Mouse (Mus musculus): Measurements from ENCODE around the gene Tnfsf8. TPM values are rescaled to one million over a fixed set of nuclear protein-coding genes. Genes with fewer than 3 reads are reported as not detected.

Gene Tnfsf8
- total RNA-seq, 2 experiments from 2014 or later = not detected

DNA sequence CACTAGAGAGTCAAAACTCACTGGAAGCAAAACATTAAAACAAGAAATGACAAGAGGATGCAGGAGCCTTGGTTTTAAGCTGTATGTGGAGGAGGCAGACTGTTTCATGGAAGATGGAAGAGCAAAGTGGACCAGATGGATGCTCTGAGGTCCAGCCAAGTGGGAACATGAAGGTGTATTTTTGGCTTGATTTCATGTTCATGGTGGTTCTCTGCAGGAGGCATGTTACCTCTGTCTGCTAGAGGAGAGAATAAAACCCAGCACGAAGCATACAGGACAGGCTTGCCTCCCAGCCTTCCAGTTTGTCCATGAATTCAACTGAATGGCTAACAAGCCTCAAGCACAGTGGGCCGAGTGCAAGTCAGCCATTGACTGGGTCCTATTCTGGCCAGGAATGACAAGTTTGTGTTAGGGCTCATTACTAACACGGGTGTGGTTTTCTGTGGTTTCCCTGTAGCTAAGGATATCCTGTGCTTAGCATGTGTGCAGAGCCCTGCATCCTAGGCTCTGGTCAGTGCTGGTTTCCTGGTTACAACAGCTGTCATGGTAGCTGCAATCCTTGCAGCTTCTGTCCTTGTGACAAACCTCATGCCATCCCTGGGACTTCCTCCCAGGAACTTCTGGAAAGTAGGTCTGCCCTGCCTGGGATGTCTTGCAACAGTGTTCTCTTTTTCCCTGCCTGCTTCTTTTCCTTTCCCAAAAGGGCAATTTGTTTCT is 14.1 kb downstream of the Tnfsf8 start:
- no peak for DNase-seq (ENCODE audit: low spot score in 2 of 2)
- intact Hi-C loops (cut with DNase I) = loop anchor here (10.0 kb wide), 1 partner anchor 352 kb away; the partner anchor contains the start of gene Whrn

DNA sequence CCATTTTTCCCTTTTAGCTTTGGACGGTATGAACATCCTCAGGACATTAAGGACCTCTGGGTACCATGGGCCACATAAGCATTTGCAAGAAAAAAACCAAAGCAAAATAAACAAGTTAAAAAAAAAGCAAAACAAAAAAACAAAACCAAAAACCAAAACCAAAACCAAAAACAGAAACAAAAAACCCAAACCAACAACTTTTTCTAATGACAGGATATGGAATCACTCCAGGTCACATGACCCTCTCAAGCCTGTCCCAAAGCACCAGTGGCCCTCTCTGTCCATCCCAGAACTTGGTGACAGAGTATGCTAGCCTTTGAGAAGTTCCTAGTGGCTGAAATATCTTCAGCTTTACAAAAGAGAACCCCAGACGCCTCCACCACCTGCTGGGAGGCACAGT is 15.4 kb downstream of the Tnfsf8 start:
- no peak for DNase-seq (ENCODE audit: low spot score in 2 of 2)
- intact Hi-C loops (cut with DNase I) = loop anchor here (2.0 to 10.0 kb wide), 2 partner anchors 351 to 429 kb away; partner anchors contain the start of gene Whrn

DNA sequence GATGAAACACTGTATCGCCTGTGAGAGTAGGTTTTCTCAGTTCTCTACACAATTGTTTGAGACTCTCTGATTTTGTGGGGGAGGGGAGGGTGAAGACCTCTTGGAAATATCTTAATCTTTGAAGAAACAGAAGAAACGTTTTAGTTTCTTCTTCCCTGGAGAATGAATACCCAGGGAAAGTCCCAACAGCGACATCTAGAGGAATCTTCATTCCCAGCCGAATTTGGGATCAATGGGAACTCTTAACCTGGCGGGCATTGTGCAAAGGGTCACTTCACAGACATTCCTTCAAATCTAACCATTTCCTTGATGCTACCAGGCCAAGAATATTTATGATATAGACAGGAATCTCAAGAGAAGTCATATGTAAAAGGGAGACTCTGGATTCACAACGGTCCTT is 17.2 kb downstream of the Tnfsf8 start:
- DNase-seq (ENCODE audit: low spot score in 2 of 2) = peak; percentile 17 to 47
- intact Hi-C loops (cut with DNase I) = loop anchor here (2.0 to 10.0 kb wide), 4 partner anchors 103 to 427 kb away; partner anchors contain the start of genes Tex48 and Whrn

DNA sequence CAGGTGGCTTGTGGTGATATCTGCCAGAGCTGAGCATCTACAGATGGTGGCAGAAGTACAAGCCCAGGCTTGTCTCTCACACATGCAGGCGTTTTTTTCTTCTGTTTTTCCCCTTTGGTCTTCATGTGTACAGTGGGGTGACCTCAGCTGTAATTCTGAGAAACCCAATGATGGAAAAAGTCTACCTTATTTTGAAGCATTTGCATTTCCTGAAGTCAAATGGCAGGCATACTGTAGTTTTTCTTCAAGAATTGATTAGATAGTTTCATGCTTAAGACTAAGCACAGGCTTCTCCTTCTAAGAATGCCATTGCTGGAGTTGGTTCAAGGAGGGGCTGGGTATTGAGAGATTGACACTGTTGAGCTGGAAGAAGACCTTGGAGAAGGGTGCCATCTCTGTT is 18.9 kb downstream of the Tnfsf8 start:
- DNase-seq (ENCODE audit: low spot score in 2 of 2) = no peak
- intact Hi-C loops (cut with DNase I) = loop anchor here (5.0 to 10.0 kb wide), 3 partner anchors 105 to 347 kb away; partner anchors contain the start of genes Tex48 and Whrn

DNA sequence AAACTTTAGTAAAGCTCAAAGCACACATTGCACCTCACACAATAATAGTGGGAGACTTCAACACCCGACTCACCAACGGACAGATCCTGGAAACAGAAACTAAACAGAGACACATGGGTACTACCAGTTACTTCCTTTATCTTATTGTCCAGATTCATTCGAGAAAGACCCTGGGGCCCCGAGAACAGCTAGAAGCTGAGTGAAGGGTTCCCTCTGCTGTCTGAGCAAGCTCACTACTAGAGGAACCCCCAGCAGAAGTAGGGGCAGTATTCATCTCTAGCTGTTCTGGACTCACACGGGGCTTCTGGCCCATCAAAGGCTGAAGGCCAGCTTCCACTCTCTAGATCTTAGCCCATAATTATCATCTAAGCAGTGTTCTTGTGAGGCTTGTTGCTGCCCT is 20.7 kb downstream of the Tnfsf8 start:
- intact Hi-C loops (cut with DNase I) = loop anchor here (2.0 to 10.0 kb wide), 4 partner anchors 107 to 346 kb away; partner anchors contain the start of genes Tex48 and Whrn
- peak in 1 of 2 experiments; percentile 7 for DNase-seq (ENCODE audit: low spot score in 2 of 2)

DNA sequence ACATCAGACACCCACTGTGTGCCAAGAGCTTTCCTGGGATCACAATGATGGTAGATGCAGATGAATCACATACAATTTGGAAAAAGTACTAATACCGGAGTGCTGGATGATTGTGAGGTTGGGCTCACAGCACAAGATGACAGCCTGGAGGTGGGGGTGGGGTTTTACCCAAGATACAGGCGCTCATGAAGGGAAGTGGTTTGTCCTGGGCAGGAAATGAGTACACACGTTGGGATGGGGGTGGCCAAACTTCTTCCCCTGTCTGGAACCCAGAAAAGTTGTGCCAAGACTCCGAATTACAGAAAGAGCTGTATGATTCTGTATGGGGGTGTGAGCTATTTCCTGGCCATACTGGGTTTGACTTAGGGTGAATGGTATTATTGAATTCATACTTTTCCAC is 38.0 kb downstream of the Tnfsf8 start:
- DNase-seq (ENCODE audit: low spot score in 2 of 2) = no peak
- intact Hi-C loops (cut with DNase I) = no loop called here

DNA sequence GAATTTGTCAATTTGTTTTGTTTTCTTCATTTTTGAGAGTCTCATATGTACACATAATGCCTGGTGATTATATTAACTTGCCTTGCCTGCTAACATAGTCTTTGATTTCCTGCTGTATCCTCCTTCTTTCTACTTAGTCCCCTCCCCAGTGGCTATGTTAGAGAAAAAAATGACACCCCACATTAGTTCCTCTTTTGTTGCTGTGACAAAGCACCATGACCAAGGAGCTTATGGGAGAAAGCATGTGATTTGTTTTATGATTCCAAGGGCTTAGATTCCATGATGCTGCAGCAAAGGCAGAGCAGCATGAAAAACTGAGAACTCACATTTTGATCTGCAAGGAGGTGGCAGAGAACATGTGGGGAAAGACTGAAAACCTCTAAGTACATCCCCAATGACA is 43.6 kb downstream of the Tnfsf8 start:
- DNase-seq (ENCODE audit: low spot score in 2 of 2) = no peak
- intact Hi-C loops (cut with DNase I) = no loop called here

DNA sequence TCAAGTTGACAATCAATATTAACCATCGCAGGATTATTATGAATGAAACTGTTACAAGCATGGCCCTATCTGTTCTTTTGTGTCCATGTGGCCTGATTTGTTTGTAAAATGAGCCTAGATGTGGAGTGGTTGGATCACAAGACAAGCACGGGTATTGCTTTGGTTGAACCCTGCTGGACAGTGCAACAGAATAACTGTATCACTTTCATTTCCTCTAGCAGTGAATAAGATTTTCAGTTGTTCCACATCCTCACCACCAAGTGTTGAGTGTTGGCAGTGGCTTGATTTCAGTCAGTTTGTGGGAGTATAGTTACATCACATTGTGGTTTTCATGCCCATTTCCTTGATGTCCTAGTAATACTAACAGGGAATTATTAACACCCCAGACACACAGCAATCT is 45.5 kb downstream of the Tnfsf8 start:
- no peak for DNase-seq (ENCODE audit: low spot score in 2 of 2)
- intact Hi-C loops (cut with DNase I) = no loop called here

DNA sequence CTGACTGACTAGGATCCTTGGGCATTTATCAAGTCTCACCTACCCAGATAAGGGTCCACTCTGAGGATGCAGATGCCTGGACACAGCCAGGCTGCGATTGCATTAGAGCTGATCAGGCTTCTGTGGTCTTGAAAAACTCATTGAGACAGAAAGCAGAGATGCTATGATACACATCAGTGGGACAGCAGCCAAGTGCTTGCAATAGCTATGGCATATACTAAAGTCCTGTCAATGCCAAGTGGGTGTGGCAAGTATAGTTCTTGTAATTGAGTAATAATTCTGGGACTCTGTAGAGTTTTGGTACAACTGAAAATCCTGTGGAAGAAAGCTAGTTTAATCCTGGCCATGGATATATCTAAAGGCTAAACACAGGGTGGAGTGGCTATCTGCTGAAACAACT is 63.1 kb downstream of the Tnfsf8 start:
- intact Hi-C loops (cut with DNase I) = no loop called here
- no peak for DNase-seq (ENCODE audit: low spot score in 2 of 2)

DNA sequence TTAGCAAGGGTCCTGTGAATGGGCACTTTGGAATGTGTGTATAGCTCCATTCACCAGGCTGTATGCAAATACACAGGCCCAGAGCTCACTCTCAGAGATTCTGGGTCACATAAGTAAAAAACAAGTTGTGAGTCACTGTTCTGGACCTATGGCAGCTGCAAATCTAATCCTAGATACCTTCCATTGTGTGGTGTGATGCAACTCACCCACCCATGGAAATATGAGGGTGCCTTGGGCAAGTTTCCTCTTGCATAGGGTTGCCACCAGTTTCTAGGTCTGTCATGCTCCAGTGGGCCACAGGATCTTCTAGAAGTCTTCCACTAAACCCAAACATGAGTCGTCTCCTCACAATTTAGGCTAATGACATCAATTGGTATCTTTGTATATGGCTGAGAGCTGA is 64.6 kb downstream of the Tnfsf8 start:
- intact Hi-C loops (cut with DNase I) = no loop called here
- no peak for DNase-seq (ENCODE audit: low spot score in 2 of 2)

DNA sequence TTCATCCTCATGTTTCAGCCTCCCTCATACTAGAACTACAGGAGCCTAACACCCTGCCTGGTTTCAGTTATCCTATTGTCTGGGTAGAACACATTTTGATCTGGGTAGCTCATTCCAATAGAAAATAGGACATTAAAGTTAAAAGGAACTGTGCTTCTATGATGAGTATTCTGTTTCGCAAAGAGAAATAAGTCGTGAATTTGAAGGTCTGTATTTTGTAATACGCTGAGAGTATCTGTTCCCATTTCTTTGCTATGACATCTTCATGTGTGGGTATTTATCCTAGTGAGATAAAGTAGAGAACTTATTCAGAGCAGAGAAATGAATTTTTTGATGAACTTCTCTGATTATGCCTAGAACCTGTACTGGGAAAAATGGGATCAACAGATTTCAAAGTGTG is 68.8 kb downstream of the Tnfsf8 start:
- no peak for DNase-seq (ENCODE audit: low spot score in 2 of 2)
- intact Hi-C loops (cut with DNase I) = no loop called here

DNA sequence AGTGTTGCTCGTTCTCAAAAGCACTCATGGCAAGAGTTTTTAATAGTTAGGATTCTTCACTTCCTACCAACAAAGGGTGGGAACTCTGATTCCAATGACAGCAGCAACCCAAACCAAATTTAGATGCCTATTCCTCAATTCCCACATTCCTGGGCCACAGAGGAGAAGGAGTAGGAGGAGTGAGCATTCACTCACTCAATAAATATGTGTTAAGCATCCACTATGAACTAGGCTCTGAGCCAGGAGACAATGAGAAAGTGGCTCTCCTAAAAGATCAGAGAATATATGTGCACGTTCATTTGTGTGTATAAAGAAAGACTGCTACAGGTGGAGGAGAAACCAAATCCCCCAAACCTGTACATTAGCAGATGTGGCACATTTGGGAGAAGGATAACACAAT is 75.7 kb downstream of the Tnfsf8 start:
- intact Hi-C loops (cut with DNase I) = no loop called here
- no peak for DNase-seq (ENCODE audit: low spot score in 2 of 2)

DNA sequence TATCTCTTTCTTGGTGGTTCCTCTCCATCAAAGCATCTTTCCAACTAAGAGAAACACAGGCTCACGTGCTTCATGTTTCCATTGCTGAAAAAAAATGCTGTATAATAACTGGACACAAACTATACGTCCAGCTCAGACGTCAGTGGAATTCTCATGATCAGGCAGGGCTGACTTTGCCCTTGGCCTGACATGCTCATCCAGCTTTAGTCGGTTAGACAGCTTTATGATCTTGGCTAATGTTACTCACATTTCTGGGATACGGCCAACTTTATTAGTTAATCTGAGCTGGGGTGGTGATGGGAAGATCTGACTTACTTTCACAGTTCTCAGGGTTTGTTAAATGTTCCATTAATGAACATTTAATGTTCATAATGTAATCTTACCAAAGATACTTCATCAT is 77.3 kb downstream of the Tnfsf8 start:
- DNase-seq (ENCODE audit: low spot score in 2 of 2) = no peak
- intact Hi-C loops (cut with DNase I) = no loop called here

DNA sequence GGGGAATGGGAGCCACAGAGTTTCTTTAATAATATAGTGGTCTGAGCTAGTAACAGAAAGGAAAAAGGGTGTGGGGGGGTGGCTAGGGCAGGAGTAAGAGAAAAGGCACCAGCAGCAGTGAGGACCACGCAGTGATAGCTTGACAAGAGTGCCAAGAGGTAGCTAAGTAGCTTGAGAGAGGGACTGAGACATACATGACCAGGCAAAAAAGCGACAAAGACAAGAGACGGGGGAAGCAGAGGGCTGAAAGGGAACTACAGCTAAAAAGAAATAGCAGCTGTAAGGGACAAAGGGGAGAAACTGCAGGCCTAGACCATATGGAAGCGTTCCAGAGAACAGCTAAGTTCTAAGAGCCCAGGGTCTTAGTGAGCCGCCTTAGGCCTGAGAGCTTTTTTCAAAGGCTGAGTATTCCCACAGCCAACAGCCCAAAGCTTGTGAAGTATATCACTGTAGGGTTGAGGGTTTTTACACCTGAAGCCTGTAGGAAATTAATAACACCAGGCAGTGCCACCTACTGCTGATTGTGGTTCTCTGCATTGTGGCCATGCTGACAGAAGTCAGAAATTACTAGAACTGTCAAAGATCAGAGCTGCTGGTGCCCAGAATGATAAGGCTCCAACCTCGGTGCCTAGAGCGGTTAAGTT is 78.1 kb downstream of the Tnfsf8 start:
- intact Hi-C loops (cut with DNase I) = no loop called here
- no peak for DNase-seq (ENCODE audit: low spot score in 2 of 2)

Other genes starting within 250 kb of the Tnfsf8 start
- gene Tex48, start 238.9 kb downstream of the Tnfsf8 start, total RNA-seq (2021) = not detected
- gene Gm11214, start 198.0 kb downstream of the Tnfsf8 start, total RNA-seq (2021) = not detected
- gene Tnfsf15, start 116.2 kb downstream of the Tnfsf8 start, total RNA-seq (2021) = under 1 TPM; 0.09 to 0.11 TPM
- gene Tnc, start 185.7 kb upstream of the Tnfsf8 start, total RNA-seq (2021) = 1 to 10 TPM; 2.6 to 3.8 TPM

Measured in left cerebral cortex, postnatal 25 days (tissue).